Mouse (Mus musculus) neural tube, embryonic 14.5 days (tissue): ENCODE data around the gene Trim33. TPM values are rescaled to one million over a fixed set of nuclear protein-coding genes. Genes with fewer than 3 reads are reported as not detected.

ENCODE experiments used
- ATAC-seq: fragments of 200-750 bp; cut with Nextera tagmentation; 2 replicates; pipeline ENCODE4 v1.8.0; 2017; ENCODE audit warnings: low read depth, mild to moderate bottlenecking, moderate TSS enrichment, moderate library complexity
- H3K27ac ChIP-seq: fragments of 300-500 bp; sonication (generic); 2 replicates; pipeline ENCODE4 v1.5.1; 2014; ENCODE audit warnings: low read depth, mild to moderate bottlenecking, control low read depth, low read length, moderate library complexity, mixed read lengths
- H3K27me3 ChIP-seq: fragments of 300-500 bp; sonication (generic); 2 replicates; pipeline ENCODE4 v1.6.1; 2014; ENCODE audit warnings: low read length; ENCODE audit not compliant: control insufficient read depth, insufficient read depth
- H3K36me3 ChIP-seq: fragments of 300-500 bp; sonication (generic); 2 replicates; pipeline ENCODE4 v1.6.1; 2014; ENCODE audit warnings: low read length, mixed read lengths; ENCODE audit not compliant: control insufficient read depth, insufficient read depth
- H3K4me1 ChIP-seq: fragments of 300-500 bp; sonication (generic); 2 replicates; pipeline ENCODE4 v1.6.1; 2014; ENCODE audit warnings: low read length; ENCODE audit not compliant: control insufficient read depth, insufficient read depth
- H3K4me2 ChIP-seq: fragments of 300-500 bp; sonication (generic); 2 replicates; pipeline ENCODE4 v1.6.1; 2014; ENCODE audit warnings: mild to moderate bottlenecking, low read depth, low read length, control low read depth
- H3K4me3 ChIP-seq: fragments of 300-500 bp; sonication (generic); 2 replicates; pipeline ENCODE4 v1.5.1; 2014; ENCODE audit warnings: low read depth, low read length, control low read depth, mixed read lengths
- H3K9ac ChIP-seq: fragments of 300-500 bp; sonication (generic); replicated peaks from 2 replicates; pipeline ENCODE4 v1.6.1; 2014; ENCODE audit warnings: low read depth, mild to moderate bottlenecking, control low read depth, low read length, mixed read lengths
- H3K9me3 ChIP-seq: fragments of 300-500 bp; sonication (generic); 2 replicates; pipeline ENCODE4 v1.6.1; 2016; ENCODE audit warnings: low read length; ENCODE audit not compliant: control insufficient read depth
- WGBS: fragments of 180-500 bp; shearing (Covaris S2); extraction: QIAGEN DNeasy Blood & Tissue Kit; methylation state at CpG from one replicate; pipeline ENCODE4 v1.1.7; 2014; 5-methylcytosine and 5-hydroxymethylcytosine counted together
- polyA plus RNA-seq: library from polyadenylated mRNA; unstranded; fragments of >200 nt; fragmentation: Nextera tagmentation; extraction: Ambion mirVana; gene quantifications from 2 replicates; pipeline ENCODE4 v1.2.1, GENCODE M21; 2014

Trim33 gene
- polyA plus RNA-seq, 1 experiment from 2014 or later, result 36.7 TPM

- Histone ChIP-seq H3K9me3 (no peaks in the 10 kb centered on the region), H3K4me3 (no peak overlapping the region), H3K27me3 (no peaks in the 10 kb centered on the region), H3K4me2 (no peak overlapping the region), H3K4me1 (no peaks in the 10 kb centered on the region), H3K9ac (no peak overlapping the region), H3K36me3 (no peaks in the 10 kb centered on the region), H3K27ac (no peak overlapping the region)
- WGBS, result 91% methylated on average over 16 of the region's 16 CpGs
- no peak for ATAC-seq
These were observed 107.4 kb downstream of the Trim33 start for GRCm38 (mm10) chr3:103386292-103387031.

- Histone ChIP-seq H3K27ac (no peak overlapping the region), H3K9me3 (no peaks in the 10 kb centered on the region), H3K36me3 (no peaks in the 10 kb centered on the region), H3K27me3 (no peaks in the 10 kb centered on the region), H3K4me1 (no peaks in the 10 kb centered on the region), H3K4me3 (no peak overlapping the region), H3K9ac (no peak overlapping the region), H3K4me2 (no peak overlapping the region)
- peak; percentile 84 for ATAC-seq
- 5% methylated on average over 3 of the region's 3 CpGs for WGBS
These were observed 113.6 kb downstream of the Trim33 start for GRCm38 (mm10) chr3:103392613-103393258.

- no peak overlapping the region for H3K27ac ChIP-seq
- ATAC-seq, result peak; percentile 56
- no peaks in the 10 kb centered on the region for H3K36me3 ChIP-seq
- H3K4me3 ChIP-seq, result no peak overlapping the region
- no peak overlapping the region for H3K4me2 ChIP-seq
- H3K4me1 ChIP-seq, result no peaks in the 10 kb centered on the region
- no peak overlapping the region for H3K9ac ChIP-seq
- no peaks in the 10 kb centered on the region for H3K9me3 ChIP-seq
- no peaks in the 10 kb centered on the region for H3K27me3 ChIP-seq
- 84% methylated on average over 14 of the region's 14 CpGs for WGBS
These were observed 114.4 kb downstream of the Trim33 start for GRCm38 (mm10) chr3:103393283-103394060.

- Histone ChIP-seq H3K36me3 (no peaks in the 10 kb centered on the region), H3K4me3 (no peak overlapping the region), H3K27me3 (no peaks in the 10 kb centered on the region), H3K9ac (no peak overlapping the region), H3K4me2 (no peak overlapping the region), H3K4me1 (no peaks in the 10 kb centered on the region), H3K27ac (no peak overlapping the region), H3K9me3 (no peaks in the 10 kb centered on the region)
- WGBS, result 87% methylated on average over 2 of the region's 2 CpGs
- ATAC-seq, result peak; percentile 34; the same call in 1 of the 2 replicates
These were observed 115.0 kb downstream of the Trim33 start for GRCm38 (mm10) chr3:103394121-103394520.

GRCm38 (mm10) chr3:103397523-103397922 is 118.4 kb downstream of the Trim33 start:
- Histone ChIP-seq H3K36me3 (no peaks in the 10 kb centered on the region), H3K27me3 (no peaks in the 10 kb centered on the region), H3K4me3 (no peak overlapping the region), H3K9me3 (no peaks in the 10 kb centered on the region), H3K4me2 (no peak overlapping the region), H3K27ac (no peak overlapping the region), H3K4me1 (0 out of 2 replicates have a peak, but pooled peaks cover 3% of the 10 kb centered on the region), H3K9ac (no peak overlapping the region)
- no peak for ATAC-seq
- WGBS, result 88% methylated on average over 3 of the region's 3 CpGs

- Histone ChIP-seq H3K27me3 (no peaks in the 10 kb centered on the region), H3K4me3 (no peak overlapping the region), H3K27ac (peak overlapping the region; percentile 50; the same call in 1 of the 2 replicates), H3K9ac (no peak overlapping the region), H3K4me1 (0 out of 2 replicates have a peak, but pooled peaks cover 3% of the 10 kb centered on the region), H3K9me3 (no peaks in the 10 kb centered on the region), H3K36me3 (no peaks in the 10 kb centered on the region), H3K4me2 (no peak overlapping the region)
- 0 out of 2 replicates have a peak, but pooled peaks have one; percentile 36 for ATAC-seq
- 47% methylated on average over 6 of the region's 6 CpGs for WGBS
These were observed 121.7 kb downstream of the Trim33 start for GRCm38 (mm10) chr3:103400807-103401206.

GRCm38 (mm10) chr3:103401342-103402098 is 122.4 kb downstream of the Trim33 start:
- no peak overlapping the region for H3K4me2 ChIP-seq

GRCm38 (mm10) chr3:103402212-103402611 is 123.1 kb downstream of the Trim33 start:
- ATAC-seq, result no peak
- H3K4me1 ChIP-seq, result 0 out of 2 replicates have a peak, but pooled peaks cover 3% of the 10 kb centered on the region
- no peak overlapping the region for H3K4me3 ChIP-seq
- H3K9ac ChIP-seq, result no peak overlapping the region
- no peaks in the 10 kb centered on the region for H3K9me3 ChIP-seq
- no peak overlapping the region for H3K27ac ChIP-seq
- H3K4me2 ChIP-seq, result no peak overlapping the region
- H3K36me3 ChIP-seq, result no peaks in the 10 kb centered on the region
- WGBS, result 30% methylated on average over 10 of the region's 10 CpGs
- no peaks in the 10 kb centered on the region for H3K27me3 ChIP-seq

More at GRCm38 (mm10) chr3:103401342-103402098, 122.4 kb downstream of the Trim33 start:
- peak overlapping the region; percentile 50; the same call in 1 of the 2 replicates for H3K27ac ChIP-seq
- no peaks in the 10 kb centered on the region for H3K27me3 ChIP-seq
- no peaks in the 10 kb centered on the region for H3K36me3 ChIP-seq
- ATAC-seq, result peak; percentile 89
- 34% methylated on average over 17 of the region's 17 CpGs for WGBS
- H3K4me1 ChIP-seq, result 0 out of 2 replicates have a peak, but pooled peaks cover 3% of the 10 kb centered on the region
- no peak overlapping the region for H3K4me3 ChIP-seq
- H3K9ac ChIP-seq, result no peak overlapping the region
- no peaks in the 10 kb centered on the region for H3K9me3 ChIP-seq
